Mouse (Mus musculus) forebrain, embryonic 16.5 days (tissue): ENCODE results near the gene Bcor. TPM values are rescaled to one million over a fixed set of nuclear protein-coding genes. Genes with fewer than 3 reads are reported as not detected.

Source experiments
- ATAC-seq: fragments of 200-750 bp; cut with Nextera tagmentation; 2 replicates; pipeline ENCODE4 v1.8.0; 2017; ENCODE audit warnings: mild to moderate bottlenecking, moderate library complexity
- H3K27ac ChIP-seq: fragments of 300-500 bp; sonication (generic); 2 replicates; pipeline ENCODE4 v1.5.1; 2014; ENCODE audit warnings: low read length, control low read depth
- H3K27me3 ChIP-seq: fragments of 300-500 bp; sonication (generic); replicated peaks from 2 replicates; pipeline ENCODE4 v1.6.1; 2014; ENCODE audit warnings: low read length; ENCODE audit not compliant: control insufficient read depth, insufficient read depth
- H3K36me3 ChIP-seq: fragments of 300-500 bp; sonication (generic); 2 replicates; pipeline ENCODE4 v1.6.1; 2014; ENCODE audit not compliant: control insufficient read depth, insufficient read depth
- H3K4me1 ChIP-seq: fragments of 300-500 bp; sonication (generic); replicated peaks from 2 replicates; pipeline ENCODE4 v1.6.1; 2014; ENCODE audit warnings: low read length; ENCODE audit not compliant: control insufficient read depth, insufficient read depth
- H3K4me2 ChIP-seq: fragments of 300-500 bp; sonication (generic); 2 replicates; pipeline ENCODE4 v1.6.1; 2014; ENCODE audit warnings: mild to moderate bottlenecking, low read length, control low read depth
- H3K4me3 ChIP-seq: fragments of 300-500 bp; sonication (generic); replicated peaks from 2 replicates; pipeline ENCODE4 v1.5.1; 2014; ENCODE audit warnings: mild to moderate bottlenecking, low read length, control low read depth
- H3K9ac ChIP-seq: fragments of 300-500 bp; sonication (generic); replicated peaks from 2 replicates; pipeline ENCODE4 v1.6.1; 2014; ENCODE audit warnings: low read depth, low read length, control low read depth
- H3K9me3 ChIP-seq: fragments of 300-500 bp; sonication (generic); 2 replicates; pipeline ENCODE4 v1.6.1; 2016; ENCODE audit warnings: low read length; ENCODE audit not compliant: control insufficient read depth
- WGBS: fragments of 180-500 bp; shearing (Covaris S2); extraction: QIAGEN DNeasy Blood & Tissue Kit; methylation state at CpG from one replicate; pipeline ENCODE4 v1.1.7; 2014; 5-methylcytosine and 5-hydroxymethylcytosine counted together
- polyA plus RNA-seq: library from polyadenylated mRNA; unstranded; fragments of >200 nt; fragmentation: Nextera tagmentation; extraction: Ambion mirVana; gene quantifications from 2 replicates; pipeline ENCODE4 v1.2.1, GENCODE M21; 2015

Bcor gene
- polyA plus RNA-seq, 1 experiment from 2014 or later, result 18.1 TPM

GRCm38 (mm10) chrX:11988191-11988896, 171.8 kb downstream of the Bcor start:
- Histone ChIP-seq H3K27me3 (no peaks in the 10 kb centered on the region; the same call in 1 of the 2 replicates), H3K4me1 (no peaks in the 10 kb centered on the region), H3K36me3 (no peaks in the 10 kb centered on the region), H3K9ac (no peak overlapping the region), H3K27ac (no peak overlapping the region), H3K4me2 (no peak overlapping the region), H3K4me3 (no peak overlapping the region), H3K9me3 (no peaks in the 10 kb centered on the region)
- ATAC-seq, result no peak
- 57% methylated on average over 7 of the region's 7 CpGs for WGBS

- Histone ChIP-seq H3K4me1 (no peaks in the 10 kb centered on the region), H3K4me3 (no peak overlapping the region), H3K9me3 (no peaks in the 10 kb centered on the region), H3K27ac (no peak overlapping the region), H3K36me3 (no peaks in the 10 kb centered on the region), H3K4me2 (no peak overlapping the region), H3K27me3 (no peaks in the 10 kb centered on the region; the same call in 1 of the 2 replicates), H3K9ac (no peak overlapping the region)
- ATAC-seq, result no peak
- 59% methylated on average over 7 of the region's 7 CpGs for WGBS
Observed at GRCm38 (mm10) chrX:11987602-11988001, 172.6 kb downstream of the Bcor start.
